Mouse (Mus musculus) splenic B cell, adult 2 months (primary cell): ENCODE measurements around the gene Gm21820.
"Not testable (repeated sequence)": the region's sequence is repeated elsewhere in the genome, so short reads cannot be mapped to it uniquely, and the experiment has no call there.

ENCODE experiments used
- DNase-seq: peaks from one replicate; pipeline ENCODE4 v3.0.0-alpha.2; 2011; ENCODE audit warnings: low read depth, low spot score
- H3K27me3 ChIP-seq: 2 replicates; pipeline ENCODE4 v1.6.1; 2012; ENCODE audit warnings: mild to moderate bottlenecking, low read length, moderate library complexity, mixed read lengths; ENCODE audit not compliant: control insufficient read depth, poor library complexity, insufficient read depth, severe bottlenecking
- H3K36me3 ChIP-seq: 2 replicates; pipeline ENCODE4 v1.6.1; 2012; ENCODE audit warnings: mild to moderate bottlenecking, low read length, moderate library complexity, mixed read lengths; ENCODE audit not compliant: control insufficient read depth, poor library complexity, insufficient read depth, severe bottlenecking

Gm21820 gene

DNA sequence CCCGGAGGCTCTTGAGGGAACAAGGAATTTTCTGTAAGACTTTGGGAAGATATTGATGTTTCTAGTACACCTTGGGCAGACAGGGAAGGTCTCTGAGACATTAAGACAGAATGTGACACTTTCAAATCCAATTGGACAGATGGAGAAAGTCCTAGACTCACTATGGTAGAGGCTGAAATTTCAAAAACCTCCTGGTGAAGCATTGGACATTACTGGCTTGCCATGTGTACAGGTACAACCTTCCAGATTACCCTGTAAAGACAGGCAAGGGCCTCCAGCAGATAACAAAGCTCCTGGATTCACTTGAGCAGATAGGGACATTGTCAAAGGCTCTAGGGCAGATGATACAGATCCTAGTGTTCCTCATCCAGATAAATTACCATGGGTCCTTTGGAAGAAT is at the start of gene Gm21820:
Gm21820 (minus strand) TSS at position 101 of the 400 bp plus-strand sequence.
- DNase-seq, result not testable (repeated sequence)

More for the DNA sequence above, at the start of gene Gm21820:
- H3K36me3 ChIP-seq, H3K27me3 ChIP-seq: not testable (repeated sequence)
